Mouse (Mus musculus) urinary bladder, adult 2 months (tissue): ENCODE results near the gene Klk6. TPM values are rescaled to one million over a fixed set of nuclear protein-coding genes. Genes with fewer than 3 reads are reported as not detected.

ENCODE experiments used
- DNase-seq: peaks from one replicate; pipeline ENCODE4 v3.0.0; 2022; ENCODE audit warnings: low spot score
- polyA plus RNA-seq: library from polyadenylated mRNA; depleted of rRNA; stranded (reverse); fragments of >200 nt; gene quantifications from 2 replicates; pipeline ENCODE4 v1.2.3, GENCODE M21; 2012; rRNA removed

Klk6 gene
- 0.30 TPM in 1 of 2 replicates, not detected in the other for polyA plus RNA-seq

- no peak for DNase-seq
These were observed at the start of gene Klk6 for GRCm38 (mm10) chr7:43824199-43824598. Gene Klk6 (plus strand): TSS chr7:43824499.

GRCm38 (mm10) chr7:43774802-43775201 is 49.5 kb upstream of the Klk6 start:
- DNase-seq: no peak

- no peak for DNase-seq
These were observed 48.8 kb upstream of the Klk6 start for GRCm38 (mm10) chr7:43775311-43776057.

GRCm38 (mm10) chr7:43776506-43776905 is 47.8 kb upstream of the Klk6 start:
- DNase-seq: no peak

GRCm38 (mm10) chr7:43777423-43777822 is 46.9 kb upstream of the Klk6 start:
- no peak for DNase-seq

GRCm38 (mm10) chr7:43778176-43778970 is 45.9 kb upstream of the Klk6 start:
- DNase-seq: no peak

GRCm38 (mm10) chr7:43780241-43780640 is 44.1 kb upstream of the Klk6 start:
- DNase-seq: peak; percentile 13

- DNase-seq: no peak
These were observed 43.6 kb upstream of the Klk6 start, which contains the start of gene Klk10 for GRCm38 (mm10) chr7:43780746-43781145. Gene Klk10 (plus strand): TSS chr7:43781035.

GRCm38 (mm10) chr7:43781541-43781940 is 42.8 kb upstream of the Klk6 start:
- DNase-seq: no peak

- peak; percentile 70 for DNase-seq
These were observed 41.7 kb upstream of the Klk6 start for GRCm38 (mm10) chr7:43782275-43783265.

GRCm38 (mm10) chr7:43785286-43785685 is 39.0 kb upstream of the Klk6 start:
- DNase-seq: no peak

GRCm38 (mm10) chr7:43788096-43788495 is 36.2 kb upstream of the Klk6 start:
- no peak for DNase-seq

GRCm38 (mm10) chr7:43789295-43789694 is 35.0 kb upstream of the Klk6 start:
- no peak for DNase-seq

- no peak for DNase-seq
These were observed 32.7 kb upstream of the Klk6 start, which contains the start of gene Klk9 for GRCm38 (mm10) chr7:43791591-43791990. Gene Klk9 (plus strand): TSS chr7:43791891.

GRCm38 (mm10) chr7:43796355-43796754 is 27.9 kb upstream of the Klk6 start:
- DNase-seq: no peak

GRCm38 (mm10) chr7:43797333-43797769 is 26.9 kb upstream of the Klk6 start, which contains the start of gene Klk8:
Gene Klk8 (plus strand): TSS chr7:43797577.
- DNase-seq: no peak

GRCm38 (mm10) chr7:43797844-43798462 is 26.3 kb upstream of the Klk6 start:
- DNase-seq: no peak

GRCm38 (mm10) chr7:43799876-43800275 is 24.4 kb upstream of the Klk6 start:
- no peak for DNase-seq

GRCm38 (mm10) chr7:43810994-43811393 is 13.3 kb upstream of the Klk6 start, which contains the start of gene Klk7:
Gene Klk7 (plus strand): TSS chr7:43811294.
- DNase-seq: no peak

GRCm38 (mm10) chr7:43815211-43815610 is 9.1 kb upstream of the Klk6 start:
- no peak for DNase-seq

- no peak for DNase-seq
These were observed 7.6 kb upstream of the Klk6 start for GRCm38 (mm10) chr7:43816746-43817145.
